Mouse (Mus musculus) ovary, adult 10 weeks (tissue): Measurements from ENCODE around the gene Clec2g. TPM values are rescaled to one million over a fixed set of nuclear protein-coding genes. Genes with fewer than 3 reads are reported as not detected.

Experiments
- polyA plus RNA-seq: library from polyadenylated mRNA; stranded (reverse); fragments of 350-450 nt; fragmentation: Illumina TruSeq; extraction: RNeasy Lipid Tissue Mini Kit (QIAGEN cat#74804); gene quantifications from one replicate; pipeline ENCODE4 v1.2.3, GENCODE M21; 2014

Gene Clec2g
- polyA plus RNA-seq, result not detected

DNA sequence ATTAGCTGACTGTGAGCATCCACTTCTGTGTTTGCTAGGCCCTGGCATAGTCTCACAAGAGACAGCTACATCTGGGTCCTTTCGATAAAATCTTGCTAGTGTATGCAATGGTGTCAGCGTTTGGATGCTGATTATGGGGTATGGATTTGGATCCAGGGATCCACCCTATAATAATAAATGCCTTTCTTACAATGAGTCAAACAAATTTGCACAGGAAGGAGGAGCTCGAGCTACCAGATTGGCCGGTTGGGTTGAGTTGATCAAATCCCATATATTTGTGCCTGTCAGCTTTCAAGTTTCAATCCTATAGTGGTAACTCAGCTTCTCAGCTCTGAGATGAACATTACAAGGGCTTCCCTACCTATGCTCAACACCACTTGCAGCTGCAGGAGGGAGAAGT, at the start of gene Clec2g:
Gene Clec2g (plus strand): TSS at position 301 of the 400 bp plus-strand sequence.

GRCm38 (mm10) chr6:128887091-128887790, 46.9 kb upstream of the Clec2g start, which contains the start of gene Clec2i:
Gene Clec2i, plus strand, starts transcription at chr6:128887588.

GRCm38 (mm10) chr6:128890948-128891355, 43.2 kb upstream of the Clec2g start, which contains the start of gene BC035044:
Gene BC035044, minus strand, starts transcription at chr6:128891126.

Other genes with a start within 250 kb of the Clec2g start
- not detected for gene Klrb1, start 211.3 kb upstream of the Clec2g start, polyA plus RNA-seq
- gene Klrb1c, start 145.2 kb upstream of the Clec2g start, polyA plus RNA-seq, result 0.57 TPM
- 0.91 TPM for gene Gm44511, start 108.1 kb upstream of the Clec2g start, polyA plus RNA-seq
- 1.4 TPM for gene Klrb1b, start 108.0 kb upstream of the Clec2g start, polyA plus RNA-seq
- 1.7 TPM for gene Clec2i, start 46.8 kb upstream of the Clec2g start, polyA plus RNA-seq
- gene BC035044, start 43.3 kb upstream of the Clec2g start, polyA plus RNA-seq, result 2.9 TPM
- gene Klrb1f, start 111.5 kb downstream of the Clec2g start, polyA plus RNA-seq, result 1.6 TPM
- 0.86 TPM for gene Clec2e, start 166.5 kb downstream of the Clec2g start, polyA plus RNA-seq
- 56.6 TPM for gene Clec2d, start 246.2 kb downstream of the Clec2g start, polyA plus RNA-seq